Mouse (Mus musculus): ENCODE results near the gene Mrgprg. TPM values are rescaled to one million over a fixed set of nuclear protein-coding genes. Genes with fewer than 3 reads are reported as not detected.

The Mrgprg gene
- polyA plus RNA-seq, 1 experiment from 2014 or later: not detected

DNA sequence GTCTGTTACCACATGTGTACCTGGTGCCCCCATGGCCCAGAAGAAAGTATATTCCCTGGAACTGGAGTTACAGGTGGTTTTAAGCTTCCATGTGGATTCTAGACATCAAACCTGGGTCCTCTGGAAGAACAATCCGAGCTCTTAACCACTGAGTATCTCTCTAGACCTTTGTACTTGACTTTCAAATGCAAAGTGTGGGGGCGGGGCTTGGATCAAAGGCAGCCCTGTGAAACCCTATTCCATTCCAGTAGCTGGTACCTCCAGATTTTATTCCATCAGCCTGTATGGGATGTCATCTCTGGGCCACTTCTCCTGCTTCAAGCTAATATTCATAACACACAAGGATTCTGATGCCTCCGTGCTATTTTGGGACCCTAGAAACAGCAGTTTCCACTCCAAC lies 9.3 kb upstream of the Mrgprg start:
- Histone ChIP-seq H3K9me3 (replicated peaks) (no peaks in the 10 kb centered on the region), H3K4me2 (no peak overlapping the region), H3K27me3 (no peaks in the 10 kb centered on the region), H3K27ac (no peak overlapping the region), H3K9ac (no peak overlapping the region), H3K4me3 (replicated peaks) (no peak overlapping the region), H3K4me1 (peaks cover 2% of the 10 kb centered on the region; the same call in 1 of the 2 replicates), H3K36me3 (no peaks in the 10 kb centered on the region)
- 30% methylated on average over 3 of the region's 3 CpGs for WGBS
- no peak for ATAC-seq (replicated peaks; ENCODE audit: low FRiP score)

DNA sequence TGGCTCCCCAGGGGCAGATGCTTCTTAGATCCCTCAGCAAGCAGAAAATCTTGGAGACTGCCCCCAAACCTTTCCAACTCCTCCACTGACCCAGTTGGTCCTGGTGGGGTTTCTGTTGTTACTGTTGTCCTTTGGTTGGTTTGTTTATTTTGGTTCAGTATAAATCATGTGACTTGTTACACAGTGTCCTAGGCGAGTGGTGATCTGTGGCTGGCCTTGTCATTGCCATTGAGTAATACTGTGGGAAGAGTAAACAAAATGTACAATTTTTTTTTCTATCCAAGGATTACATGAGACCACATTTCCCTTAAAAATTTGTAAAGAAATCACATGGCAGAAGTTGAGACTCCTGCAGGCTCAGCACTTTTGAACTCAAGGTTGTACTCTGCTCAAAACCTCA lies 2.7 kb upstream of the Mrgprg start:
- Histone ChIP-seq H3K27ac (no peak overlapping the region), H3K9ac (no peak overlapping the region), H3K36me3 (no peaks in the 10 kb centered on the region), H3K4me1 (no peaks in the 10 kb centered on the region), H3K4me3 (replicated peaks) (no peak overlapping the region), H3K4me2 (no peak overlapping the region), H3K9me3 (replicated peaks) (no peaks in the 10 kb centered on the region), H3K27me3 (peaks cover 23% of the 10 kb centered on the region)
- WGBS: 61% methylated on average over 1 of the region's 1 CpGs
- no peak for ATAC-seq (replicated peaks; ENCODE audit: low FRiP score)

DNA sequence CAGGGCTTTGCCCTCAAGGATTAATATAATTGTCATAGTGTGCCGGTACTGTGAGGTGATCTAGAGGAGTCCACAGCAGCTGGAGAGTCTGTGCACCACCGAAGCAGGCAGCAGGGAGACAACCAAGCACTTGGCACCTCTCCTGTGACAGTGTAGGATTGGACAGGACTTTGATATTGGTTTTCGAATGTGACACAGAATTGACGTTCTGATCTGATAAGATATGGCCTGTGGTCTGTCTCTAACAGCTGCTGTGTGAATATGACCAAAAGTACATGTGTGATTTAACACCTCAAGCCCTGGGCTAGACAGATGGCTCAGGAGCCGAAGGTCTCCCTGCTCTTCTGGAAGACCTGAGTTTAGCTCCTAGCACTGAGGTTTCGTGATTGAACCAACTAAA lies 1.5 kb upstream of the Mrgprg start:
- Histone ChIP-seq H3K9ac (no peak overlapping the region), H3K9me3 (replicated peaks) (no peaks in the 10 kb centered on the region), H3K4me1 (no peaks in the 10 kb centered on the region), H3K27ac (no peak overlapping the region), H3K4me3 (replicated peaks) (no peak overlapping the region), H3K36me3 (no peaks in the 10 kb centered on the region), H3K4me2 (no peak overlapping the region), H3K27me3 (peaks cover 28% of the 10 kb centered on the region)
- 70% methylated on average over 6 of the region's 6 CpGs for WGBS
- ATAC-seq (replicated peaks; ENCODE audit: low FRiP score): no peak

DNA sequence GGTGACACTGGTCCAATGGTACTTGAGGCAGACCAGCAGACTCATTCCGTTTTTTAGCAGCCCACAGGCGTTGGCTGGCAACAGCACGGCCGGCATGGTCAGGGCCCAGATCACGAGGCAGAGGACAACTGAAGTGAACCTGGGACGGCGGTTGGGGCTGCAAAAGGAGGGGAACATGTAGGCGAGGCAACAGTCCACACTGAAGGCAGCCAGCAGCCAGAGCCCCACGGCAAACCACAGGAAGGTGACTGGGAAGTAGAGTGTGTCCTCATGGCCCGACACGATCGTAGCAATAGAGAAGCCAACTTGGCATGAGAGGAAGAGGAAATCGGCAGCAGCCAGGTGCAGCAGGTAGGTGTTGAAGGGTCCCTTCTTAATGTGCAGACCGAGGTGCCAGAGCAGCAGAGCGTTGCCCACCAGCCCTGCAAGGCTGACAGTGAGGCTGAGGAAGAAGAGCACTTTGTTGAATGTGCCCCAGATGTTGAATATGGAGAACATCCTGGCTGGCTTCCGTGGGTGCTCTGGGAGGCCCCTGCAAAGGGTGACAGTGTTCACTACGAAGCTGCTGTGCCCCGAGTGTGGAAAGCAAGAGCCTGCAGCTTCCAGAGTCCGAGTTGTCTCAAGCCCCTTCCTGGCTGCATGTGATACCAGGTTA lies 1.8 kb downstream of the Mrgprg start:
- Histone ChIP-seq H3K9ac (no peak overlapping the region), H3K4me2 (no peak overlapping the region), H3K4me3 (replicated peaks) (no peak overlapping the region), H3K27me3 (peaks cover 28% of the 10 kb centered on the region), H3K27ac (no peak overlapping the region), H3K36me3 (no peaks in the 10 kb centered on the region), H3K4me1 (no peaks in the 10 kb centered on the region), H3K9me3 (replicated peaks) (no peaks in the 10 kb centered on the region)
- 75% methylated on average over 19 of the region's 19 CpGs for WGBS
- ATAC-seq (replicated peaks; ENCODE audit: low FRiP score): no peak

DNA sequence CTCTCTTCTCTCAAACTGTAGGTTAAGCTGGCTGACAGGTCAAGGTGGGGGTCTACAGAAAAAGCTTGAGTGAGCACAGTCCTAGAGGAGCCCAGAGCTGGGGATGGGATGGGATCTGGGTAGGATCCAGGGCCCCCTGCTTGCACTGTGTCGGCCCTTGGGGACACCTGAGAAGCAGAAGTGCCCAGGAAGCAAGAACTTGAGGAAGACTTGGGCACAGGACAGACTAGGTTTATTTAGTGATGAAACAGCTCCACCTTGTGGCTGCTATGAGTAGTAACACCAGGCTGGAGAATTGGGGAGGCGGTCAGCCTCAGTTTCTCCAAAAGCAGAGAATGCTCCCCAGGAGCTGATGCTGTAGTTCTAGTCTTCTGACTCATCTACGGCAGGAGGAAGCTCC lies 3.0 kb downstream of the Mrgprg start:
- Histone ChIP-seq H3K9ac (no peak overlapping the region), H3K27me3 (peaks cover 28% of the 10 kb centered on the region), H3K4me2 (no peak overlapping the region), H3K27ac (no peak overlapping the region), H3K9me3 (replicated peaks) (no peaks in the 10 kb centered on the region), H3K36me3 (no peaks in the 10 kb centered on the region), H3K4me1 (no peaks in the 10 kb centered on the region), H3K4me3 (replicated peaks) (no peak overlapping the region)
- peak; percentile 60; the same call in 1 of the 2 replicates for ATAC-seq (replicated peaks; ENCODE audit: low FRiP score)
- 19% methylated on average over 3 of the region's 3 CpGs for WGBS

DNA sequence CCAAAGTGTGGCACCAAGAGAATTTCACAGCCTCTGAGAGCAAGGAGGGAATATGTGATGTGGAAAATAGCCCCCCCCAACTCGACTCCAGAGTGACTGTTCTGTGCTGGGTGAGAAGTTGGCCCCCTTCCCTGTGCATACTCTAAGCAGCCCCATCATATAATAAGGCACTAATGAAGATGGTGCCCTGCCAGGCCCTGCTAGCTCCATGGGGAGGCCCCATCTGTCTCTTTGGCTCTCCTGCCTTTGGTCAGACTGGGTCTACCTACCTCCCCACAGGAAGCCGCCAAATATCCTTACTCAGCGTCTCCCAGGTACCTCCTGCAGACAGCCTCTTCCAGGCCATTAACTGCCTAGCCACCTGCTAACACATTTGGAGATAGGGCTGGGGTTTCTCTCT lies 7.8 kb downstream of the Mrgprg start:
- Histone ChIP-seq H3K4me2 (no peak overlapping the region), H3K36me3 (no peaks in the 10 kb centered on the region), H3K4me1 (peaks cover 15% of the 10 kb centered on the region), H3K4me3 (replicated peaks) (no peak overlapping the region), H3K9ac (no peak overlapping the region), H3K9me3 (replicated peaks) (no peaks in the 10 kb centered on the region), H3K27ac (no peak overlapping the region), H3K27me3 (peaks cover 21% of the 10 kb centered on the region)
- ATAC-seq (replicated peaks; ENCODE audit: low FRiP score): no peak
- WGBS: 68% methylated on average over 3 of the region's 3 CpGs

DNA sequence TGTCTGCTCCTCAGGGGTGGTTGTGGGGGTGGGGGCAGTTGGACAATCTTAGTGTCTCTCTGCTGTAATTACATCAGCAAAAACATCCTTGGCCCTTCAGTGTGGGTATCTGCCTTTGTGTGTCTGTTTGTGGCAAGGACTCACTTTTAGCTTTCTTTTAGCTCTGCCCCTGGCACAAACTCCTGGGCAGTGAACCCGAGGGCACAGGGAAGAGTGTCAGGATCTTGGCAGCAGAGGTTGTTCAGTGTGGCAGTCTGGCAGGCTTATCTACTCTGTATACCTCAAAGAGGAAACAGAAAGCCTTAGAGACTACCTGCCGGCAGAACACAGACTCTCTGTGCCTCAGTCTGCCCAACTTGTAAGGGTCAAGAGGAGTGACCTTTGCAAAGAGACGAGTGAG lies 9.1 kb downstream of the Mrgprg start:
- no peaks in the 10 kb centered on the region for H3K36me3 ChIP-seq
- 81% methylated on average over 3 of the region's 3 CpGs for WGBS
- H3K4me1 ChIP-seq: peaks cover 15% of the 10 kb centered on the region
- H3K4me2 ChIP-seq: peak overlapping the region; percentile 92
- no peak for ATAC-seq (replicated peaks; ENCODE audit: low FRiP score)
- no peaks in the 10 kb centered on the region for H3K9me3 ChIP-seq (replicated peaks)
- H3K27me3 ChIP-seq: peaks cover 20% of the 10 kb centered on the region
- H3K27ac ChIP-seq: no peak overlapping the region
- no peak overlapping the region for H3K4me3 ChIP-seq (replicated peaks)
- no peak overlapping the region for H3K9ac ChIP-seq

DNA sequence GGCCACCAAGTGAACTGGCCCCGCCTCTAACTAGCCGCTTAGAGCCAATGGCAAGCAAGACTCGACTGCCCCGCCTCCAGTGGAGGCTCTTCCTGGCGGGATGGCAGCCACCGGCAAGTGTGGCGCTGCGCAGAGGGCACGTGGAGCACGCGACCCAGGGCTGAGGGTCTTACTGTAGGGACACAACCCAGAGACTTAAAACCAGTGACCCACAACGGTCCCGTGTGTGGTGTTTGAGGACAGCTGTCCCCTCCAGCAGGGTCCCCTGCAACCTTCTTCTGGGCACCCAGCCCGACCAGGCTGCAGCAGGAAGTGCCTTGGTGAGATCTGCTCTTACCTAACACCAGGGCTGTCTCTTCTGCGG lies 9.8 kb downstream of the Mrgprg start:
- WGBS: 0% methylated on average over 15 of the region's 15 CpGs
- H3K9me3 ChIP-seq (replicated peaks): no peaks in the 10 kb centered on the region
- H3K4me1 ChIP-seq: peaks cover 15% of the 10 kb centered on the region

DNA sequence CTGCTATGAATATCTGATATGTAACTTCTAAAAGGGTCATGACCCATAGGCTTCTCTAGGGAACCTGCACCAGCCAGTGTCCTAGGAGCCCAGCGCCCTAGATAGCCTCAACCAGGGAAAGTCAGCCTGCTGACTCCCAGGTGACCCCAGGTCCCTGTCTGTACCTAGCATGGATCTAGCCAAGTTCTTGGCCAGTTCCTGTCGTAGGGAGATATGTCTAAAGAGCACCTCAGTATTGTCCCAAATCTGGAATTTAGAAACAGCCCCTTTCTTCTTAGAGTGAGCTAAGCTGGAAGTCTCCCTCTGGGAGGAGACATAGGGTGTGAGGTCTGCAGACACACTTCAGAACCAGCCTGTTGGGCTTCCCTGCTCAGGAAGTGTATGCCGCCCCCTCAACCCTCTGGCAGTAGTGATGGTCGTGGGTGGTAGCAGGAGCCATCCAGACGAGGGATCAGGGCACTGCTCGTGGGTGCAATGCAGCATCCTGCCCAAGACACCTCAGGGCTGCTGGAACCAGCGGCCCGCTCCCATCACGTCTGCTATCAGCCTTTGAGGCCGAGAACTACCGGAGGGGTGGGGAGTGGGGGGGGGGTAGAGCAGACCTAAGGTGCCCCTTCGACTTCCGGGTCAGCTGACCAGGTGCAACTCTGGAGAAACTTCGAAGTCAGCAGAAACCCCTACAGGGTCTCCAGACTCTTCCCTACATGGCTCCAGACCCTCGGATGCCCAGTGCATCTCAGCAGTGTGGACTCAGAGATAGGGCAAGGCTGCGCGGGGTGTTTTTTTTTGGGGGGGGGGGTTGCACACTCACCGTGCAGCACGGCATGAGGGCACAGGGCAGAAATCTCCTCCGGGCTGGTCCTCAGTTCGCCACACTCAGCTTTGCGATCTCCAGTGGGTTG lies 10.4 kb downstream of the Mrgprg start, which contains the start of gene Osbpl5:
Gene Osbpl5 (minus strand): TSS at position 861 of the 902 bp plus-strand sequence.
- Histone ChIP-seq H3K4me3 (replicated peaks) (peak within 1 kb of the TSS; percentile 47), H3K27me3 (peaks cover 20% of the 10 kb centered on the region), H3K9me3 (replicated peaks) (no peaks in the 10 kb centered on the region), H3K9ac (peak within 1 kb of the TSS; percentile 16; the same call in 1 of the 2 replicates), H3K36me3 (no peaks in the 10 kb centered on the region), H3K27ac (no peak within 1 kb of the TSS), H3K4me1 (peaks cover 15% of the 10 kb centered on the region), H3K4me2 (peak within 1 kb of the TSS; percentile 92)
- peak; percentile 17 for ATAC-seq (replicated peaks; ENCODE audit: low FRiP score)
- 22% methylated on average over 22 of the region's 22 CpGs for WGBS

More for the DNA sequence above, 9.8 kb downstream of the Mrgprg start:
- Histone ChIP-seq H3K27me3 (peaks cover 20% of the 10 kb centered on the region), H3K4me2 (peak overlapping the region; percentile 92), H3K9ac (peak overlapping the region; percentile 16; the same call in 1 of the 2 replicates), H3K36me3 (no peaks in the 10 kb centered on the region), H3K4me3 (replicated peaks) (peak overlapping the region; percentile 47), H3K27ac (no peak overlapping the region)
- peak; percentile 90 for ATAC-seq (replicated peaks; ENCODE audit: low FRiP score)

DNA sequence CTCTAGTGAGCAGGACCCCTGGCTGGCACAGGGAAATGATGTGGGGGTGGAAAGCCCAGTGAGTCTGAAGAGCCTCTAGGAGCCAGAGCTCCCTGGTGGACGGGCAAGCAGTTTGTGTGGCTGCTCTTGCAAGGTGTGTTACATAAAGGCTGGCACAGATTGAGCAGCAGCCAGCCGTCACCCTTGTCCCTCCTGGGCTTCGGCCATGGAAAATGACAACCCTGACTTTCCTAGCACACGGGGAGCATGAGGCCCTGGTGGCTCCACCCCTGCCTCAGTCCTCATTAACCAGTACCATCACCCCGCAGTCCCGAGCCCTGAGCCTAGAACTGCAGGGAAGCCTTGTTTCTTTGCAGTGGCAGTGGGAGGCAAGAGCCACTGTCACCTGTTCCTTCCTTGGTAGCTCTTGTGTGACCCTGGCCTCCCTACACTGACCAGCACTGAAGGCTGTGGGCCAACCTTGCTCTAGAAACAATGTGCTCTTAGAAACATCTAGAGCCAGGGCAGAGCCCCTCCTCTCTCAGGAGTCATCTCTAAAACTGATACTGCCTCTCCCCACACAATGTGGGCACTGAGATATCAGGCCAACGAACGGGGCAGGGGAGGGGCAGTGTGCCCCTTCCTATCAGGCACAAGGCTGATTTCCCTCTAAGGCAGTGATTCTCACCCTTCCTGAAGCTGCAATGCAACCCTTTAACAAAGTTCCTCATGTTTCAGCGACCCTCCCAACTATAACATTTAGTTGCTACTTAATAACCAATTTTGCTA lies 11.3 kb downstream of the Mrgprg start:
- Histone ChIP-seq H3K36me3 (no peaks in the 10 kb centered on the region), H3K27me3 (peaks cover 20% of the 10 kb centered on the region), H3K27ac (no peak overlapping the region), H3K9me3 (replicated peaks) (no peaks in the 10 kb centered on the region), H3K4me1 (peaks cover 15% of the 10 kb centered on the region), H3K4me2 (no peak overlapping the region), H3K9ac (no peak overlapping the region), H3K4me3 (replicated peaks) (no peak overlapping the region)
- 79% methylated on average over 9 of the region's 9 CpGs for WGBS
- ATAC-seq (replicated peaks; ENCODE audit: low FRiP score): no peak

DNA sequence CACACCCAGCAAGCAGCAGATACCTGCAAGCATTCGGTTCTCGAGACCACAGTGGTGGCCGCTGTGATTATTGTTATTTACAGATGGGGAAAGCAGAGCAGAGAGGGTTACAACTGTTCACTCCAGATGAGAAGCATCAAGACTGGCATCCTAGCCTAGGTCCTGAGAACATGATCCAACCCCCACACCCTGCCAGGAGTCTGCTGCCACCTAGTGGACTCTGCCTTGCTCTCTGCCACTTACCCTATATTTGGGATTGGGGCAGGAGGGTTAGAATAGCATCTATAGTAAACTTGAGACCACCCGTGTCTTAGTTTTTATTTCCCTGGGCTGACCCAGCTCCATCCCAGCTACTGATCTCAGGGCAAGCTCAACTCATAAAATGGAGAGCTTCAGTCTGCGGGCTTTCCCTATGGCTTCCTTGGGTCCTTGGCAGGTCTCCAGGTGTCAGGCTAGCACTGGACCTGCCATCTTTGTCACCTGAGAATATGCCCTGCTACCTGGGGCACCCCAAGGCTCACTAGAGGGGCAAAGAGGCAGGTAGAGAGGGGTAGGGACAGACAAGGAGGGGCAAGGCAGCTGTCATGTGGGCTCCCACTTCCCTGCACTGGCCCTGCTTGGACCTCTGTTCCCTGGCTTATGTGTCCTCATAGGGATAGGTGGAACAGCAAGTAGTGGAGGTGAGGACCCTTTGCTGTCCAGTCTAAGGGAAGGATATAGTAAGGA lies 12.6 kb downstream of the Mrgprg start:
- ATAC-seq (replicated peaks; ENCODE audit: low FRiP score): no peak
- H3K27ac ChIP-seq: no peak overlapping the region
- 41% methylated on average over 5 of the region's 5 CpGs for WGBS
- peaks cover 15% of the 10 kb centered on the region for H3K4me1 ChIP-seq
- H3K9ac ChIP-seq: no peak overlapping the region
- H3K9me3 ChIP-seq (replicated peaks): no peaks in the 10 kb centered on the region
- no peak overlapping the region for H3K4me2 ChIP-seq
- no peak overlapping the region for H3K4me3 ChIP-seq (replicated peaks)
- no peaks in the 10 kb centered on the region for H3K36me3 ChIP-seq
- H3K27me3 ChIP-seq: peaks cover 20% of the 10 kb centered on the region

Measured in kidney, embryonic 15.5 days (tissue).